Mouse (Mus musculus) bone marrow macrophage, adult 2 months (primary cell): Measurements from ENCODE around the gene Fosb.

Experiments
- CTCF ChIP-seq: IDR thresholded peaks from 2 replicates; pipeline ENCODE4 v1.5.1; 2012; ENCODE audit warnings: low read depth, mild to moderate bottlenecking, low read length, moderate library complexity
- POLR2A ChIP-seq: IDR thresholded peaks from 2 replicates; pipeline ENCODE4 v1.6.1; 2012; ENCODE audit warnings: mild to moderate bottlenecking, low read depth, low read length, borderline replicate concordance

DNA sequence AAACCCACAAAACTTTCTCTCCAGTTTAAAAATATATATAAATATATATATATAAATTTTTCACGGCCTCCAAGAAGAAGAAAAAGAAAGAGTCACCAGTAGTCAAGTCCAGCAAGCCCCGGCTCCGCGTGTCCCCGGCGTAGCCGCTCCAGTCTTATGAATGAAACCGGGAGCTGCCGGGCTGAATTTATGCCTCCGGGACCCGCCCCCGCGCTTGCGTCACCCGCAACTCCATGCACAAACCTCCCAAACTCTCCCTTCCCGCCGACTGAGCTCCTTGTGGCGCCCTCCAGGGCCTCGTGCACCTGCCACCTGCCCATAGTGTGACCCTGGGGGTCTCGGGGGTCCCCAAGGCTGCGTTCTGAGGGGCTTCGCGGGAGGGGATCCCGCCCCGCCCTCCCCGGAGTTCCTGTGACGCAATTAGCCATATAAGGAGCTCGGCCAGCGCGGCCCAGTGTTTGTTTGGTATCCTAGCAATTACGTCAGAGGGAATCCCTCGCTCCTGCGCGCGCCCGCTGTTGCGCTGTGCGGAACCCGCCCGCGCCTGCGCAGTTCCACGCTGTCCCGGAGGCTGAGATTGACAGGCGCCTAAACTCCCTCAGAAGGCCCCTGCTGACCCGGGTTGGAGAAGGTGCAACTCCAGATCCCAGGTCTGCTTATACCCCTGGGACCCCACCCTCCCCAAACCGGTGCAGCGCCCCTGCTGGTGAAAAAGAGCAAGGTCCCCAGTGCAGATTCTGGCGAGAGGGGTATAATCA, at the start of gene Fosb:
- no peak for TF ChIP-seq POLR2A
- TF ChIP-seq CTCF = no peak
